Mouse (Mus musculus): ENCODE data around the gene Creld1.

The Creld1 gene

GRCm38 (mm10) chr6:113483100-113483615 lies at the start of gene Creld1:
Gene Creld1 (plus strand): TSS chr6:113483297.
- DNase-seq (ENCODE audit: low spot score): peak; percentile 93

GRCm38 (mm10) chr6:113433661-113434060 lies 49.4 kb upstream of the Creld1 start:
- no peak for DNase-seq (ENCODE audit: low spot score)

GRCm38 (mm10) chr6:113434691-113435090 lies 48.4 kb upstream of the Creld1 start:
- no peak for DNase-seq (ENCODE audit: low spot score)

GRCm38 (mm10) chr6:113435664-113436205 lies 47.4 kb upstream of the Creld1 start, which contains the start of gene Cidec:
Gene Cidec (minus strand): TSS chr6:113435760.
- no peak for DNase-seq (ENCODE audit: low spot score)

- no peak for DNase-seq (ENCODE audit: low spot score)
These were observed 46.0 kb upstream of the Creld1 start for GRCm38 (mm10) chr6:113437135-113437534.

GRCm38 (mm10) chr6:113438721-113439430 lies 44.2 kb upstream of the Creld1 start:
- no peak for DNase-seq (ENCODE audit: low spot score)

GRCm38 (mm10) chr6:113440686-113441085 lies 42.4 kb upstream of the Creld1 start:
- no peak for DNase-seq (ENCODE audit: low spot score)

- DNase-seq (ENCODE audit: low spot score): peak; percentile 63
These were observed 41.9 kb upstream of the Creld1 start for GRCm38 (mm10) chr6:113441147-113441680.

GRCm38 (mm10) chr6:113442087-113442441 lies 41.0 kb upstream of the Creld1 start:
- no peak for DNase-seq (ENCODE audit: low spot score)

GRCm38 (mm10) chr6:113442442-113443090 lies 40.5 kb upstream of the Creld1 start, which contains the start of gene Jagn1:
Gene Jagn1 (plus strand): TSS chr6:113442569.
- peak; percentile 91 for DNase-seq (ENCODE audit: low spot score)

GRCm38 (mm10) chr6:113443091-113443490 lies 40.0 kb upstream of the Creld1 start:
- no peak for DNase-seq (ENCODE audit: low spot score)

GRCm38 (mm10) chr6:113444207-113444965 lies 38.7 kb upstream of the Creld1 start:
- no peak for DNase-seq (ENCODE audit: low spot score)

GRCm38 (mm10) chr6:113447639-113448038 lies 35.5 kb upstream of the Creld1 start:
- no peak for DNase-seq (ENCODE audit: low spot score)

GRCm38 (mm10) chr6:113451839-113452238 lies 31.3 kb upstream of the Creld1 start:
- no peak for DNase-seq (ENCODE audit: low spot score)

GRCm38 (mm10) chr6:113455007-113455406 lies 28.1 kb upstream of the Creld1 start:
- no peak for DNase-seq (ENCODE audit: low spot score)

- DNase-seq (ENCODE audit: low spot score): no peak
These were observed 25.1 kb upstream of the Creld1 start, which contains the start of gene Il17re for GRCm38 (mm10) chr6:113457952-113458534. Gene Il17re (plus strand): TSS chr6:113458484.

- no peak for DNase-seq (ENCODE audit: low spot score)
These were observed 24.5 kb upstream of the Creld1 start for GRCm38 (mm10) chr6:113458635-113459034.

GRCm38 (mm10) chr6:113464040-113464439 lies 19.1 kb upstream of the Creld1 start:
- no peak for DNase-seq (ENCODE audit: low spot score)

GRCm38 (mm10) chr6:113465602-113466001 lies 17.5 kb upstream of the Creld1 start:
- DNase-seq (ENCODE audit: low spot score): no peak

- DNase-seq (ENCODE audit: low spot score): no peak
These were observed 14.6 kb upstream of the Creld1 start for GRCm38 (mm10) chr6:113468512-113468911.

GRCm38 (mm10) chr6:113469021-113469420 lies 14.1 kb upstream of the Creld1 start:
- peak; percentile 68 for DNase-seq (ENCODE audit: low spot score)
